Mouse (Mus musculus) left cerebral cortex, adult 9 months (tissue): ENCODE data around the gene Ndufs8.

Experiments
- DNase-seq, 2 experiments: peaks; one replicate each; pipeline ENCODE4 v3.0.0; 2022; ENCODE audit warnings: low spot score in 2 of 2

The Ndufs8 gene

GRCm38 (mm10) chr19:3905261-3905969 is 7.2 kb downstream of the Ndufs8 start:
- DNase-seq: no peak

GRCm38 (mm10) chr19:3904363-3904675 is 8.3 kb downstream of the Ndufs8 start:
- no peak for DNase-seq

DNA sequence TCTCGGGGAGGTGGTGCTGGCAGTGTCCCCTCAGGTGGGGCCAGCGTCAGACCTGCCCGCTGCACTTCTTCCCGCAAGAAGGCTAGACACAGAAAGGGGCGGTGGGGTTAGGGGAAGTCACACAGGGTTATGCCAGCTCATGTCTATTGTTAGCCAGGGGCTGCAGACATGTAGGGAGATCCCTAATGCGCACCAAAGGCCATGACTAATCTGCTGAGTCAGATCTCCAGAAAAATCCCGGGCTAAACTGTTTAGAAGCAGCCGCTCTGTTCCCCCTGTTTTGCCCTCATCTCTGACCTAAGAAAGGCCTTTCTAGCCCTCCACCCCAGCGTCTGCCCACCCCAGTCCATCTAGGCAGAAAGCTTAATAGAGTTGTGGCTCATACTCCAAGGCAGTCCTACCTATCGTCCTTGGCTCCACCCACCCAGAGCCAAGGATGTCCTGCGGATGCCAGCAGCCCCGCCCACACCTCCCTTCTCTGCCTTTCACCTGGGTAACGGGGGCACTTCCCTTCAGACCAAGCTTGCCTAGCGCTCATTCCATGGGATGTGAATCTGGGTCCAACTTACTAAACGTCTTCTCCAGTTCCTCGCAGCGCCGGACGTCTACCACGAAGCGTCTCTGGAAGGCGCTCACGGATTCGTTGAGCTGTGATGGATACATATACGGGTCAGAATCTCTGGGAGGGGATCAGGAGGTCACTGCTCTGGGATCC is 8.8 kb downstream of the Ndufs8 start:
- DNase-seq: no peak

GRCm38 (mm10) chr19:3902966-3903365 is 9.6 kb downstream of the Ndufs8 start:
- no peak for DNase-seq

DNA sequence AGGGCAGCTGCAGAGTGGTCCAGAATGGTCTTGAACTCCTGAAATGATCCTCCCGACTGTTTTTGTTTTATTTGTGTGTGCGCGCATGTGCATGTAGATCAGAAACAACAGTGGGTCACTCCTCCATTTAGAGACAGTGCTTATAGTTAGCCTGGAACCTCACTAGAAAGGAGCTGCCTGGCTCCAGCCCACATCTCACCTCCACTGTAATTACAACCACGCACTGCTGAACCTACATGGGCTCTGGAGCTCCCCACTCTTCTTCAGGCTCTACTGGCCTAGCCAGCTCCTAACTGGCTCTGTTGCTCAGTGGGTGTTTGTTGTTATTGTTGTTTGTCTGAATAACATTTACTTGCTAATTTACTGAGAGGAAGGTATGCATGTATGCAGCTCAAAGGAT is 13.0 kb downstream of the Ndufs8 start:
- DNase-seq: no peak

- DNase-seq: no peak
Measured at GRCm38 (mm10) chr19:3898952-3899351, 13.6 kb downstream of the Ndufs8 start.

DNA sequence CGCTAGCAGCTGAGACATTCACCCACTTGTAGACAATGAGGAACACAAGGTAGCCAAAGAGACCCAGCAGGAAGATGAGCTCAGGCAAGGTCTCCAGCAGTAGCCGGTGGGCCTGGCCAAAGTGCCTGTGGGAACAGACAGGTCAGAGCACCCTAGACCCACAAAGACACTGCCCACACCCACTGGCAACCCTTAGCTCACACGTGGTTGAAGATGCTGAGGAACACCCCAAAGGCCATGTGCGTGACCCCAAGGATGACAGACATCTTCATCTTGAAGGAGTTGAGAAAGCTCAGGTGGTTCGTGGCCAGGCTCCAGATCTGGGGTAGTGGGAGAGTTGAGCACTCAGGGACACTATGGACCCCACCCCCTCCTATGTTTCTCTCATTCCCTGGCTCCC is 15.0 kb downstream of the Ndufs8 start:
- DNase-seq: no peak

- no peak for DNase-seq
Measured at GRCm38 (mm10) chr19:3896208-3896607, 16.4 kb downstream of the Ndufs8 start.

DNA sequence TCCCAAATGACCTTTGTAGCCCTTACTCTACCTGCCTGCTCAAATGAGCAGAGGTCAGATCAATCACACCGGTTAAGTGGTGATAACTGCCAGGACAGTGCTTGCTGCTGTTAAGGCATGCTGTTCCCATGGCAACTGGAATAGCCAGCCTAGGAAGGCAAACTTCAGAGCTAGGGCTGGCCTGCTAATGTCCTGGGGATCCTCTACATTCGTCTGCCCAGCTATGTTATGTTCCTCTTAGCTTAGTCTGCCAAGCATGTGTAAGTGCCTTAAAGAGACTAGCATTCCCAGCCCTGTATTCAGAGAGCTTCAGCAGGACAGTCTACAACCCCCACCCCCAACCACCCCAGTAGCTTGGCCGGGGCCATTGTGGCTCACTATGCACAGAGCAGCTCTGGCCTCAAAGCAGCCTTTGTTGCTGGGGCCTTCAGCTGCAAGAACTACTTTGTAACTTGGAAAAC is 17.4 kb downstream of the Ndufs8 start:
- no peak for DNase-seq

DNA sequence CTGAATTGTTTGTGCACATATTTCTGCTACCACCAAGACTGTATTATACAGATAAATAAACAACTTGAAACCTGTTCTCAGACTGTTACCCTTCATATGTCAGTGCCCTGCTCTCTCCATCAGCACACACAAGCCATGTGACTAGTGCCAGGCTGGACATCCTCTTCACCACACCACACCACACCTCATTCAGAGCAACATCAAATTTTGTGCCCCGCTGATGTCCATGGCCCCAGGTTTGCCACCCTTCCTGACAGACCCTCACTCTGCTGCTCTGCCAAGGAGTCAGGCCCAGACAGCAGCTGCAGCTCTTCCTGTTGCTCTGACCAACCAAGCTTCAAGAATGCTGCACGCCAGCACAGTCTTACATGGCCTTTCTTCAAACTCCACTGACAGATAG is 18.3 kb downstream of the Ndufs8 start:
- no peak for DNase-seq

DNA sequence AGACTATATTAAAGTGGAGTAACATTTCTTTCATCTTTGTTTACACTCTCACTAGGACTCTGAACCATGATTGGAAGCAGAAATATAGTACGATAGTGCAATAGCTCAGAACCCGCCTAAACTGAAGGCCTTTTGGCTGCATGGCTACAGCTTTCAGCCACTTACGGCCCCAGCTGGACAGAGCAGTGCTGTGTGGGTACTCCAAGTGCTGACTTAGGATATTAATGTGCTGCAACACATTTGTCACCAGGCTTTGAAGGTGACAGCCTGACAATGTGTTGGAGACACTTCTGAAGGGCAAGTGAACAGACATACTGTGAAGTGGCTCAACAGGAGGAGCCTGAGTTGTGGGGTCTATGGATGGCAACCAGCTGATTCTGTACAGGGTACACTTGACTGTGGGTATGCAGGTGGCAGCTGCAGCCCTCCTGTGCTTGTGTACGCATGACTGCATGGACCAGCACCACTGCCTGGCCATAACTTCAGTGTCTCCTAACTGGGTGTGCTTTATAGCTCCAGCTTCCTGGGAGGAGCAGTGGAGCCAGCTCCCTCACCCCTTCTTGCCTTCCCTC is 18.9 kb downstream of the Ndufs8 start:
- DNase-seq: no peak

DNA sequence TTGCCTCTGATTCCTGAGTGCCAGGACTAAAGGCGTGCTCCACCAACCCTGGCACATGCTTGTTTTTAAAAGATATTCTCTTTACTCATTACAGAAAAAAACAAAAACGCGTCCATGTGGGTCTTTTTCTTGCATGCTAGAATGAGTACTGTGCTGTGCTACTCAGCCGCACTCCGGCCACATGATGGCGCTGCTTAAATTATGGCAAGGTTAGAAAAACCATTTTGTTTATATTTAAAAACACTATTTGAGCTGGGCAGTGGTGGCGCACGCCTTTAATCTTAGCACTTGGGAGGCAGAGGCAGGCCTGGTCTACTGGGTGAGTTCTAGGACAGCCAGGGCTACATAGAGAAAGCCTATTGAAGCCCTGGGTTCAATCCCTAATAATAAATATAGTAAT is 22.4 kb downstream of the Ndufs8 start:
- DNase-seq: no peak

DNA sequence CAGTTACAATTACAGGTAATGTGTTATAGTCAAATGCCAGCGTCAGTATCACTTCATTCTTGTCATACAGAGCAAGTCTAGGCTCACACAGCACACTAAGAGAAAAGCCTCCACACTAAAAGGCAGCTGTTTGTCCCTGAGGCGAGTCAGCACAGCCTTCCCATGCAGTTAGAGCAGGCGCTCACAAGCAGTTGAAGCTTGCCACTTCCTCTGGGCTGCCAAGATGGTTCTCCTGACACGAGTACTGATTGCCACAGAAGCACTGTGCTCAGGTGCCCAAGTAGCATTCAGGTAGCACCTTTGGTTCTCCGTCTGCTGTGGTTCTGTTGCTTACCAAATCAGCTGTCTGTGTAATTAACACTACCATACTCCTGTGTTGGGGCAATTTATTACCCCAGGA is 23.5 kb downstream of the Ndufs8 start:
- DNase-seq: no peak

DNA sequence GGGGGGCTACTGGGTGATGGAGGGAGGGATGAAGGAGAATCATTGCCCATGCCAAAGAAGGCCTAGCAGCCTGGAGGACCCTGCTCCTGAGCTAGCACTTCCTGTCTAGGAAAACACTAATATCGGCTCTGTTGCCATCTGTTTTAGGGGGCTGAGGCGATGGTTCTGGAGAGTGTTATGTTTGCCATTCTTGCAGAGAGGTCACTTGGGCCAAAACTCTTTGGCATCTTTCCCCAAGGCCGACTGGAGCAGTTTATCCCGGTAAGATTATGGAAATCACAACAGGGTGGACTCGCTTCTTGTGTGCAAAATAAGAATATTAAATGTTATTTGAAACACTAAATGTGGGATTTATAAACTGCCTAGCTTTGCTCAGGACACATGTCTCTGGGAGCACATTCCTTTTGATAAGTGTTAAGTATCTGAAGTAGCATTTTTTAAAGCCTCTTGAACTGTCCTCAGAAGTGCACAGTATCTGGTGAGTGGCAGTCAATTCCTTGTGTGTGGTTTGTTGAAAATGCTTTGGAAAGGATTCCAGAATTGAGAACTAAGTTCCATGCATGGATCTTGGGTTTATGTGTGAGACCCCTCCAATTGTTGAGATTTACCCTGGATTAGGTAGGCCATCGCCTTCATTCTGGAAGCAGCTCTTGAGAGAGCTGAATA is 28.1 kb downstream of the Ndufs8 start:
- no peak for DNase-seq

DNA sequence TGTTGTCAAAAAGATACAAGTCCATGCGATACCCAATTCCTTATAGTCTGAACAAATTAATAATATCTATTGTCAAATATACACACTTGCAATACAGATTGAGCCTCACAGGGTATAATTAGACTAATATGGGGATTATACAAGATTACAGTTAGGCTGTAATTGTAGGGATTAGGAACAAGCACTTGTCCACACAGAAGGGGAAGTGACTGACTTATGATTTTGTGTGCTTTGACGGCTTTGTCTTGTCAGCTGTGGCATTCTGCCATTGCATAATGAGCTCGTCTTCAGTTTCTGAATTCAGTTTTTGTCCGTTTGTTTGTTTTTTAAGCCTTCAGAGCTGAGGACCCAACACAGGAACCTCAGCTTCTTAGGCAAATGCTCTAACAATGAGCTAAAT is 30.4 kb downstream of the Ndufs8 start:
- DNase-seq: no peak

GRCm38 (mm10) chr19:3880054-3880848 is 32.3 kb downstream of the Ndufs8 start:
- no peak for DNase-seq

DNA sequence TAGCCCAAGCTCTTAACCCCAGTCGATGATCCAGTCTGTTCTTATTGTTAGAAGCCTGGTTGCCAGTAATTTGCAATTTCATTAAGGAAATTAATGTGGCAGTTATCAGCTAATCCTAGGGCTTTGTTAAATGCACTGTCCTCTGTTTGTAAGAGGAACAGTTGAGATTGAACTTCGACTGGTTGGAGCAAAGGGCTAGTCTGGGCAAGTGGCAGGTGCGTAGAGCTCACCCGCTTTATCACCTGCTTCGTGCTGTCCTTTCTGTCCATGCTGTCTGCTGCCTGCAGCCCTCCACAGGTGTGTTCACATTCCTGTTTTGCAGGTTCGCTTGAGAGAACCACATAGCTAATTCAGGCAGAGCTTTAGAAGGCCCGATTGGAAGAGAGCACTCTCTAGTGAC is 37.5 kb downstream of the Ndufs8 start:
- DNase-seq: no peak

- no peak for DNase-seq
Measured at GRCm38 (mm10) chr19:3872373-3872772, 40.2 kb downstream of the Ndufs8 start.

DNA sequence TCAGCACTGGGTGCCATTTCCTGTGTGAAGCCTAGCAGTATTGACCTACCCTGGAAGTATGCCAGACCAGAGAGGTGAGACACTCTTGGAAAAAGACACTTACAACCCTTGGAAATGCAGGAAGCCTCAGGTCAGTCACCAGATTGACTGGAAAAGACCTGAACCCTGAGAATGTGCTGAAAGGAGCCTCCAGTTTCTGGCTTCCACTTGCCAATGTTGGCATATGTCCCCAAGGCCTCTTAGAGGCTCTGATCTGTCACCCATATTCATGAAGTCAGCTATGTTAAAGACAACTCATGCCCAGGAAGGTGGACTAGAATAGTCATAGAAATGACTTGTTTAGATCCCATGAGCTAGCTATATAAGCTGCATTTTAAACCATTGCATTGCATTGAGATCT is 41.1 kb downstream of the Ndufs8 start:
- DNase-seq: no peak

- no peak for DNase-seq
Measured at GRCm38 (mm10) chr19:3868290-3868689, 44.3 kb downstream of the Ndufs8 start.

DNA sequence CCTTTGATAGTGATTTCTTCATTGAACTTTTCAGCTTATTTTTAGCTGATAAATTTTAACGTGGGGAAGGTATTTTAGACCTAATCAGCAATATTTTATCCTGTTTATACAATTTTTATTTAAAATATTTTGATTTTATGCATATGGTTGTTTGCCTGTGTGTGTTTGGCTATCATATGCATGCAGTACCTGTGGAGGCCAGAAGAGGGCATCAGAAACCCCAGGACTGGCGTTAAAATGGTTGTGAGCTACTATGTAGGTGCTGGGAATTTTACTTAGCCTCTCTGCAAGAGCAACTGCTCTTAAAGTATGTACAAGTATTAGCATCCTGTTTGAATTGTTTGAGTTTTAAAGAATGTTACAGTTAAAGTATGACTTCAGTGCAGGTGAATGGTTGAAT is 47.6 kb downstream of the Ndufs8 start:
- DNase-seq: no peak

DNA sequence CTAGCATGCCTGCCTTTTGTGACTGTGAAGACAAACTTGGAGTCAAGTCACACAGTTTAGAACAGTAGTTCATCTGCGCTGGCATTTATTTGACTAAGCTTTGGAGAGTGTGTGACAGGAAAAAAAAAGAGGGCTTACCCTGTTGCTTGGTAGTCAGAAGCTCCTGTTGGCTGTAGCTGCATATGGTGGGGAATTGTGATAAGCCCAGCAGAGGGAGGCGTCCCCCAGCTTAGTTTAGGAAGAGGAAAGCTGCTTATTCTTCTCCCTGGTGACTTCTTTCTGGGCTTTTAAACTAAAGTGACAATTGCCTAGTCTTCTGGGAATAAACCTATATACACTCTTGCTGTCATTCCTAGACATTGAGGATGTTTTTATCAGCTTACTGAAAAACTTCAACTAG is 49.9 kb downstream of the Ndufs8 start:
- DNase-seq: no peak
